ENCODE assay signal across 12 mouse cellular contexts in the genomic region with DNA sequence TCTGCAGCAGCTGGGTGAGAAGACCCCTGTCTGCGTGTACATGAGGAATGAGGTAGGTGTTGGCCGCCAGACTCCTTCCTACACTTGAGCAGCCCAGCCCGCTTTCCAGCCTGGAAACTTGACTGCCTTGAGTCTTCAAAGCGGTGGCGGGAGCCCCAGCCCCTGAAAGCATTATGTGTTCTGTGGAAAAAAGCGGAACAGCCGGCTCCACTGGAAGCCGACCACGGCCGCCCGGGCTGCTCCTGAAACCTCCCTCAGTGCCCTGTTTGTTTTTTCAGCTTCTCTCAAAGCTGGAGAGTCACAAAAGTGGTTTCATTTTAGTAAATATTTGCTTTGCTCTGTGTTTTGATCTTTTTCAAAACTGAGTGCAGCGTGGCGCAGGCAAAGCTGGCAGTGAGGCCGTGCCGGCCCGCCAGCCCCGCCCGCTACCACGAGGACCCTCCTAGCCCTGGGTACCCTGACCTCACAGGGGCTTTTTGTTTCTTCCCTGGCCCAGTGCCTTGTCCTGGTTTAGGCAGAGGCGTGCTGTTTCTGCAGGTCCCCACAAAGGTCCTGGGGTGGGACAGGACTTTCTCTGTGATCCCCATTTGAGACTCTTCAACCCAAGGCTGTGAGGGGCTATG. TPM values are rescaled to one million over a fixed set of nuclear protein-coding genes. Genes with fewer than 3 reads are reported as not detected.
DNase-seq lines count a peak whose midpoint lies in the region; ATAC-seq lines count a peak whose summit lies in the region.
"Had no signal": no experiment of that assay in that cellular context is flagged by ENCODE, and none has a peak within 500 bp of the region (broad histone marks: within the 10 kb centered on the region; RNA-seq: fewer than 3 reads in every experiment).

No protein-coding gene starts in this region.

- WGBS in limb, embryonic 12.5 days = 82% methylated on average over 20 of the region's 20 CpGs
- WGBS in limb, embryonic 10.5 days = 90% methylated on average over 20 of the region's 20 CpGs
- WGBS in limb, embryonic 15.5 days = 64% methylated on average over 20 of the region's 20 CpGs
- WGBS in neural tube, embryonic 13.5 days = 72% methylated on average over 20 of the region's 20 CpGs

- peaks cover 82% of the 10 kb centered on the region for H3K36me3 ChIP-seq in limb, embryonic 12.5 days
- H3K36me3 ChIP-seq in limb, embryonic 10.5 days = peaks cover 88% of the 10 kb centered on the region
- peaks cover 72% of the 10 kb centered on the region for H3K36me3 ChIP-seq in limb, embryonic 15.5 days
- H3K36me3 ChIP-seq in neural tube, embryonic 13.5 days = peaks cover 76% of the 10 kb centered on the region

- 0 out of 2 replicates have a peak overlapping the region, but pooled peaks have one; percentile 12 for H3K9ac ChIP-seq in limb, embryonic 12.5 days (replicated peaks)
- H3K9ac ChIP-seq in limb, embryonic 15.5 days = no peak overlapping the region
- H3K9ac ChIP-seq in neural tube, embryonic 13.5 days = no peak overlapping the region

- DNase-seq in embryo, embryonic 11 days = peak; percentile 32
- DNase-seq in embryo, embryonic 9.5 days (ENCODE audit: extremely low spot score) = no peak
- DNase-seq in limb, embryonic 10.5 days (ENCODE audit: low spot score) = no peak
- no peak for DNase-seq in right cerebral cortex, postnatal 10 days (ENCODE audit: low spot score in 2 of 2)
- DNase-seq in spleen, adult 12 weeks (ENCODE audit: low spot score) = no peak
- DNase-seq: cerebellum, postnatal 10 days; kidney, postnatal 25 days; thymus, postnatal 14 days had no signal

- no peak overlapping the region for H3K4me3 ChIP-seq in limb, embryonic 12.5 days (replicated peaks)
- H3K4me3 ChIP-seq in limb, embryonic 10.5 days = no peak overlapping the region
- no peak overlapping the region for H3K4me3 ChIP-seq in limb, embryonic 15.5 days
- no peak overlapping the region for H3K4me3 ChIP-seq in neural tube, embryonic 13.5 days
- H3K4me3 ChIP-seq: heart, embryonic 10.5 days had no signal

- no peak overlapping the region for H3K4me2 ChIP-seq in limb, embryonic 12.5 days
- no peak overlapping the region for H3K4me2 ChIP-seq in limb, embryonic 15.5 days
- H3K4me2 ChIP-seq in neural tube, embryonic 13.5 days = no peak overlapping the region

- peaks cover 16% of the 10 kb centered on the region; the same call in 1 of the 2 replicates for H3K4me1 ChIP-seq in limb, embryonic 12.5 days (replicated peaks)
- peaks cover 16% of the 10 kb centered on the region for H3K4me1 ChIP-seq in limb, embryonic 10.5 days
- 0 out of 2 replicates have a peak, but pooled peaks cover 7% of the 10 kb centered on the region for H3K4me1 ChIP-seq in limb, embryonic 15.5 days
- H3K4me1 ChIP-seq in neural tube, embryonic 13.5 days (replicated peaks) = no peaks in the 10 kb centered on the region; the same call in 1 of the 2 replicates

- peak overlapping the region; percentile 76 for H3K27ac ChIP-seq in limb, embryonic 12.5 days
- no peak overlapping the region for H3K27ac ChIP-seq in limb, embryonic 10.5 days
- peak overlapping the region; percentile 77 for H3K27ac ChIP-seq in limb, embryonic 15.5 days
- peak overlapping the region; percentile 52; the same call in 1 of the 2 replicates for H3K27ac ChIP-seq in neural tube, embryonic 13.5 days (replicated peaks)
- H3K27ac ChIP-seq: heart, embryonic 10.5 days had no signal

- no peaks in the 10 kb centered on the region for H3K9me3 ChIP-seq in limb, embryonic 12.5 days
- H3K9me3 ChIP-seq in limb, embryonic 10.5 days (replicated peaks) = no peaks in the 10 kb centered on the region
- H3K9me3 ChIP-seq in limb, embryonic 15.5 days = no peaks in the 10 kb centered on the region
- H3K9me3 ChIP-seq in neural tube, embryonic 13.5 days = no peaks in the 10 kb centered on the region
- H3K9me3 ChIP-seq: heart, embryonic 10.5 days had no signal

- no peak for ATAC-seq in limb, embryonic 12.5 days (ENCODE audit: insufficient number of reproducible peaks, insufficient read depth, low FRiP score, low TSS enrichment, low read depth)
- peak; percentile 60; the same call in 1 of the 2 replicates for ATAC-seq in limb, embryonic 15.5 days (ENCODE audit: insufficient number of reproducible peaks, low FRiP score, low TSS enrichment, low read depth)
- ATAC-seq in neural tube, embryonic 13.5 days (ENCODE audit: low read depth) = no peak

- no peaks in the 10 kb centered on the region for H3K27me3 ChIP-seq in limb, embryonic 12.5 days
- no peaks in the 10 kb centered on the region for H3K27me3 ChIP-seq in limb, embryonic 10.5 days (ENCODE audit: low read depth, poor library complexity, severe bottlenecking)
- no peaks in the 10 kb centered on the region for H3K27me3 ChIP-seq in limb, embryonic 15.5 days
- no peaks in the 10 kb centered on the region for H3K27me3 ChIP-seq in neural tube, embryonic 13.5 days

RNA-seq across cellular contexts. Expression of gene Aspscr1, which starts 14.0 kb away (rescaled TPM):
- polyA plus RNA-seq in limb, embryonic 12.5 days (2016; fragmentation: Nextera tagmentation; extraction: Ambion mirVana) = 142 and 149 TPM in 2 replicates
- 166 and 171 TPM in 2 replicates for polyA plus RNA-seq in limb, embryonic 10.5 days (2016; fragmentation: Nextera tagmentation; extraction: Ambion mirVana)
- 107 TPM in 2 replicates for polyA plus RNA-seq in limb, embryonic 15.5 days (2015; fragmentation: Nextera tagmentation; extraction: Ambion mirVana)
- 131 and 141 TPM in 2 replicates for polyA plus RNA-seq in neural tube, embryonic 13.5 days (2015; fragmentation: Nextera tagmentation; extraction: Ambion mirVana)

RNA-seq across cellular contexts. Expression of gene Notum, which starts 25.8 kb away (rescaled TPM):
- polyA plus RNA-seq in limb, embryonic 12.5 days (2016; fragmentation: Nextera tagmentation; extraction: Ambion mirVana) = 8.8 and 12.6 TPM in 2 replicates
- polyA plus RNA-seq in limb, embryonic 10.5 days (2016; fragmentation: Nextera tagmentation; extraction: Ambion mirVana) = 9.1 and 10.1 TPM in 2 replicates
- polyA plus RNA-seq in limb, embryonic 15.5 days (2015; fragmentation: Nextera tagmentation; extraction: Ambion mirVana) = 4.8 and 5.4 TPM in 2 replicates
- 2.5 and 2.7 TPM in 2 replicates for polyA plus RNA-seq in neural tube, embryonic 13.5 days (2015; fragmentation: Nextera tagmentation; extraction: Ambion mirVana)

RNA-seq across cellular contexts. Expression of gene Cenpx, which starts 26.8 kb away (rescaled TPM):
- polyA plus RNA-seq in limb, embryonic 12.5 days (2016; fragmentation: Nextera tagmentation; extraction: Ambion mirVana) = 131 and 138 TPM in 2 replicates
- 122 and 123 TPM in 2 replicates for polyA plus RNA-seq in limb, embryonic 10.5 days (2016; fragmentation: Nextera tagmentation; extraction: Ambion mirVana)
- 156 and 166 TPM in 2 replicates for polyA plus RNA-seq in limb, embryonic 15.5 days (2015; fragmentation: Nextera tagmentation; extraction: Ambion mirVana)
- 91.2 and 101 TPM in 2 replicates for polyA plus RNA-seq in neural tube, embryonic 13.5 days (2015; fragmentation: Nextera tagmentation; extraction: Ambion mirVana)

RNA-seq across cellular contexts. Expression of gene Lrrc45, which starts 27.0 kb away (rescaled TPM):
- polyA plus RNA-seq in limb, embryonic 12.5 days (2016; fragmentation: Nextera tagmentation; extraction: Ambion mirVana) = 77.9 and 78.4 TPM in 2 replicates
- 52.8 and 60.8 TPM in 2 replicates for polyA plus RNA-seq in limb, embryonic 10.5 days (2016; fragmentation: Nextera tagmentation; extraction: Ambion mirVana)
- polyA plus RNA-seq in limb, embryonic 15.5 days (2015; fragmentation: Nextera tagmentation; extraction: Ambion mirVana) = 63.7 and 65.9 TPM in 2 replicates
- polyA plus RNA-seq in neural tube, embryonic 13.5 days (2015; fragmentation: Nextera tagmentation; extraction: Ambion mirVana) = 64.4 and 66.0 TPM in 2 replicates

RNA-seq across cellular contexts. Expression of gene Rac3, which starts 34.5 kb away (rescaled TPM):
- 48.5 and 51.2 TPM in 2 replicates for polyA plus RNA-seq in limb, embryonic 12.5 days (2016; fragmentation: Nextera tagmentation; extraction: Ambion mirVana)
- polyA plus RNA-seq in limb, embryonic 10.5 days (2016; fragmentation: Nextera tagmentation; extraction: Ambion mirVana) = 25.4 and 28.8 TPM in 2 replicates
- polyA plus RNA-seq in limb, embryonic 15.5 days (2015; fragmentation: Nextera tagmentation; extraction: Ambion mirVana) = 44.4 and 56.4 TPM in 2 replicates
- 235 and 267 TPM in 2 replicates for polyA plus RNA-seq in neural tube, embryonic 13.5 days (2015; fragmentation: Nextera tagmentation; extraction: Ambion mirVana)
